Mouse (Mus musculus): Measurements from ENCODE around the gene Kyat1.
A peak's percentile ranks its signal among the peaks of the same experiment; 100 is the strongest.
"Not testable (repeated sequence)": the region's sequence is repeated elsewhere in the genome, so short reads cannot be mapped to it uniquely, and the experiment has no call there.

Kyat1 gene

DNA sequence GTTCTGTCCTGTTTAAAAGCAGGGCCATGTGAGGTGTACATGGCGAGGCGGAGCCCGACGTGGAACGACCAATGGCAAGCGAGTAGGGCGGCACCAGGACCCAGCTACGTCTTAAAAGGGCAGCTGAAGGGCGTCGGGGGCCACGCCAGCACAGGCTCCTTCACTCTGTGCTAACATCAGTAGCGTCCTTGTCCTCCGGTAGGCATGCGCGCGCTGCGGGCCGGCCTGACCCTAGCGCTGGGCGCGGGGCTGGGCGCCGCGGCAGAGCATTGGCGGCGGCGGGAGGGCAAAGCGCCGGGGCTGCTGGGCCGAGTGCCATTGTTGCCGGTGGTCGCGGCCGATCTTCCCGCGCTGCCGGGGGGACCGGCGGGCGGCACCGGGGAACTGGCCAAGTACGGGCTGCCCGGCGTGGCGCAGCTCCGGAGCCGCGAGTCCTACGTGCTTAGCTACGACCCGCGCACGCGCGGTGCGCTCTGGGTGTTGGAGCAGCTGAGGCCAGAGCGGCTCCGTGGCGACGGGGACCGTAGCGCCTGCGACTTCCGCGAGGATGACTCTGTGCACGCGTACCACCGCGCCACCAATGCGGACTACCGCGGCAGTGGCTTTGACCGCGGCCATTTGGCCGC is 34.2 kb downstream of the Kyat1 start, which contains the start of gene Endog:
Gene Endog, plus strand, starts transcription at position 123 of the 626 bp plus-strand sequence.
- DNase-seq = peak; percentile 99

DNA sequence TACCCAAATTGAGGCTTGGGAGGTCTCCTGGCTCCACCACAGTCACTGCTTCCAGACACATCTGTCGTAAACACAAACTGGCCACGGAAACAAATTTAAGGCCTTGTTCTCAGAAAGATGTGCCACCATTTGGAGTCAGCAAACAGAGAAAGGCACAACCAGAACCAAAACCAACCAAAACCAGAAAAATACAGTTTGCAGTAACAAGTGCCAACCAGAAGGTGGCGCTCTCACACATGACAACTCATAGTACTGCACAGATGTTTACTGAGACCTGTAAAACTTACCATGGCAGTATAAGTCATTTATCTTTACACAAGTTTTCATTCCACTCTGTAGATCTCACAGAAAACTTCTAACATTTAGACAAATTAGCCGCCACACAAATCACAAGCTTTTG is 39.0 kb downstream of the Kyat1 start:
- DNase-seq = no peak

DNA sequence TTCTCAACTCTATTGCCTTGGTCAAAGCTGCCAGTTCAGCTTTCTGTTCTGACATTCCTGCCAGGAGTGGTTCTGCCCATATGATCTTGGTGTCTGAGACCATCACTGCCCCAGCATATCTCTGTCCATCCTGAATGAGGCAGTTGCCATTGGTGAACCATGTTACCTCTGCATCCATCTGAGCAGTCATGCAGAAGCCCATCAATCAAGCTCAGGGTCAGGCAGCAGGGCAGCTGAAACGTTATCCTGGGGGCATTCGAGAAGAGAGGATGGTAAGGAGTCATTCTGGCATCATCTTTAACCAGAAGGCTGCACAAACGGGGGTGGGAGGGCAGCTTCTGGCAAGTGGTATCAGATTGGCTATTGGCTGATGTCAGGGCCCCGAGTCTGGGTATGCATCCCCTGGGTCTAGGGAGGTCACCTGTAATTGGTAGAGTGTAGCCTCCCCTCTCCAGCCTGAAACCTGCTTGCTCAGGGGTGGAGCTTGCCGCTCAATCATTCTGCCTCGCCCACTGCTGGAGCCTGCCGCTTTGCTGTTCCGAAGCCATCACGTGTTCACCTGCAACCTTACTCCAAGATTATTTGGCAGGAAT is 41.2 kb downstream of the Kyat1 start:
- no peak for DNase-seq

DNA sequence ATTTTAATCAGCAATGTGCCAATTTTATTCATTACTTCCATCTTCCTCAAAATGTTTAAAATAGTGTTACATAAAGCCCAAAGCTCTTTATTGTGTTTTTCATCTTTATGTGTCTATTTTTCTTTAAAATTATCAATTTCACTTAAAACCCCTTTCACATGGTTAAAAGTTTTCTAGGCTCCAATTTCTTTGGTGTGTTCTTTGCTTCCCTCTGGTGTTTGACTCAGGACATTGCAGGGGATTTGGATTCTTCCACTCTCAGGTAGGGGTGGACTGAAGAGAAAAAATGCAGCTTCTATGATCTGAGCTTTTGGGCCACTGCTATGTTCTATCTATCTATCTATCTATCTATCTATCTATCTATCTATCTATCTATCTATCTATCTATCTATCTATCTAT is 43.8 kb downstream of the Kyat1 start:
- DNase-seq = no peak

DNA sequence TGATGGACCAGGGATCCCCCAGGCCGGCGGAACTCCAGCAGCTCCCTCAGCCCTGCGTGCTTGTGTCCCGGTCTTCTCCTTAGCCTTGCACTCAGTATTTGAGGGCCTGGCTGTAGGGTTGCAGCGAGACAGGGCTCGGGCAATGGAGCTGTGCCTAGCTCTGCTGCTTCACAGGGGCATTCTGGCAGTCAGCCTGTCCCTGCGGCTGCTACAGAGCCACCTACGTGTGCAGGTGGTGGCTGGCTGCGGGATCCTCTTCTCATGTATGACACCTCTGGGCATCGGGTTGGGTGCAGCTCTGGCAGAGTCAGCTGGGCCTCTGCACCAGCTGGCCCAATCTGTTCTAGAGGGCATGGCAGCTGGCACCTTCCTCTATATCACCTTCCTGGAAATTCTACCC is 45.8 kb downstream of the Kyat1 start:
- not testable (repeated sequence) for DNase-seq

DNA sequence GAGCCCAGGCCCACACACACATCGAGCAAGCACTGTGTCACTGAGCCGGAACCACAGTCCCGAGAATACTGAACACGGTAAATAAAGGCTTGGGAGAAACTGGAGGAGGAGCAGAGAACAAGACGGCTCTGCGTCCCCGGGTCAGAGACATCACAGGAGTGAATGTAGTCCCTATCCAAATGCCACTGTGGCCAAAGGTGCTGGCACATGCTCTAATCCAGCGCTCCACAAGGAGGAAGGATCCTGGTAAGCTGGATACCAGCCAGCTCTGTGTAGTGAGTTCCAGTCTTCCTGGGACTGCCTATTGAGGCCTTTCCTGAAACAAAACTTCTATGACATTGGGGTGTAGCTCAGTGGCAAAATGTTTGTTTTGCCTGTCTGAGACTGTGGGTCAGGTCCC is 53.0 kb downstream of the Kyat1 start:
- DNase-seq = no peak

DNA sequence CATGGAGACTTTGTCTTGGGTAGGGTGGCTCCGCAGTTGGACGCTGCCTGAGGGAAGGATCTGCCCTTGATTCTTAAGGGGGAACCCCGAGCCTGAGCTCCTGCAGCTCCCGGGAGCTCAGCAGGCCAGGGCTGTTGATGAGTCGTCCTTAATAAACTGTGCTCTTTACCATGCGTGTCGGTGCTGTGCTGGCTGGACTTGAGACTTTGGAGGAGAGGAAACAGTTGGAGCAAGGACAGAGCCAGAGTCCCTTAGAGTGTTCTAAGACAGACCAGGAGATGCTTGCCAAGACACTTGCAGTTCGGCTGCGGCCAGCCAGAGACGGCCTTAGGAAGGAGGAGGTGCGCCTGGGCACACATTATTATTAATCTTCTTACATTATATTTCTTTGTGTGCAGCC is 53.8 kb downstream of the Kyat1 start:
- DNase-seq = no peak

DNA sequence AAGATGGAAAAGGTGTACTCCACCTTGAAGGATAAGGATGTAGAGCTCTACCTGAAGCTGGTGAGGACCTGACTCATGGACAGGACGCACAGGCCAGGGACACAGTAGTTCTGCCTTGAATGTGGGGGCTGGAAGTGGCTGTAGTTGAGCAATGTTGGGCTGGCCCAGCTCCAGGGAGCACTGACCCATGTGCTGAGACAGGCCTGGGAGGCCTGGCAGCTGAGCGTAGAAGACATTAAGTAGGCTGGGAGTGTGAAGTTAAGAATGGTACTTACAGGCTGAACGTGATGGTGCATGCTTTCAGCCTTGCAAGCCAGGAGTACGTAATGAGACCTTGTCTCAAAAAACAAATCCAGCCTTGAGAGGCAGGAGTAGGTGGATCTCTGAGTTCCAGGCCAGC is 58.2 kb downstream of the Kyat1 start:
- peak; percentile 96 for DNase-seq

DNA sequence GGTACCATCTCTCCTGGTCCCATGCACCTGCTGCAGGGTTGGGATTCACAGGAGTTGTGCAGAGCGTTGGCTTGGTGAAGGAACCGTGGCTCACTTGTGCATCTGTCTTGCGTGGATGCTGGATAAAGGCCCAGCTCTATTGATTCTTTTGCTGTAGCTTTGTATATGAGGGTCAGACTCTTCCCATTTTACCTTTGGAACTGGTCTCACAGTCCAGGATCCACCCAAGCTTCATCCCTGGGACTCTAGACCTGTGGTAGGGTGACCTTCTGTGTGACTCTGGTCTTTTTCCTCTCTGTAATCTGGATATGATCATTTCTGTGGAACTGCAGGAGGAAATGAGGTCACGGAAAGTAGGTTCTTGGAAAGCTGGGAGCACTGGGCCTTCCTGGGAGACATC is 61.2 kb downstream of the Kyat1 start:
- no peak for DNase-seq

DNA sequence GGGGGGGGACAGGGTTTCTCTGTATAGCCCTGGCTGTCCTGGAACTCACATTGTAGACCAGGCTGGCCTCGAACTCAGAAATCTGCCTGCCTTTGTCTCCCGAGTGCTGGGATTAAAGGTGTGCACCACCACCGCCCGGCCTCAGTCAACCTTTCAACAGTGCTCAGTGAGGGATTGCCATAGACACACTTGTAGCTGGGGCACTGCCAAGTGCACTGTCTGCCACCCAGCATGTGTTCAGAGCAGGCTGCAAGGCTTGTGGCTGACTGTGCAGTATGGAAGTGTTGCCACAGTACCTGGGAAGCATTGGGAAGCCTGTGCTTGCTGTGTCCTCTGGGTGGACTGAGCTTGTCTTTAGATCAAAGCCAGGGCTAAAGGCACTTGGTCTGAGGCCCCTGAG is 65.6 kb downstream of the Kyat1 start:
- peak; percentile 68 for DNase-seq

DNA sequence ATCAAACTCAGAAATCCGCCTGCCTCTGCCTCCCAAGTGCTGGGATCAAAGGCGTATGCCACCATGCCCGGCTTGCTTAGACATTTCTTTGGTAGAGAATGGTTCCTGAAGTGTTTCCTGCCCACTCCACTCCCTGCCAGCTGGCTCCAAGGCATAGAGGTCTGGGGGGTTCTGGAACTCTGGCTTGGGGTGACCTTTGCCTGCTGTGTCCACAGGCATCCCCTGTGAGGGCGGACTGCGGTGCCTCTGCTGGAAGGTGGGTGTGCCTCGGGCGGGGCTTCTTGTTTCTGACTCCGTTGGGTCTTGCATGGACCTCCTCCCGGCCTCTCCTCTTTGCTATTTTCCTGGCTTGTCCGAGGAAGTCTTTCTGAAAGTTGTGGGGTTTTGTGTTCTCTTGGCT is 69.2 kb downstream of the Kyat1 start:
- no peak for DNase-seq

All from heart, adult 11 months (tissue).